Mouse (Mus musculus) megakaryocyte, embryonic 14.5 days (primary cell): Measurements from ENCODE around the gene Faf2. TPM values are rescaled to one million over a fixed set of nuclear protein-coding genes. Genes with fewer than 3 reads are reported as not detected.

Source experiments
- H3K27me3 ChIP-seq: replicated peaks from 2 replicates; pipeline ENCODE3; 2012; ENCODE audit warnings: inconsistent platforms
- H3K36me3 ChIP-seq: replicated peaks from 2 replicates; pipeline ENCODE3; 2012; ENCODE audit warnings: low read length, inconsistent platforms, mixed read lengths
- H3K4me1 ChIP-seq: 2 replicates; pipeline ENCODE4 v1.6.1; 2012; ENCODE audit warnings: inconsistent platforms
- H3K4me3 ChIP-seq: replicated peaks from 2 replicates; pipeline ENCODE3; 2012; ENCODE audit warnings: moderate library complexity, mild to moderate bottlenecking, inconsistent platforms
- H3K9me3 ChIP-seq: 2 replicates; pipeline ENCODE4 v1.6.1; 2012; ENCODE audit warnings: inconsistent platforms
- FLI1 ChIP-seq: IDR thresholded peaks from 2 replicates; pipeline ENCODE4 v1.6.1; 2012; ENCODE audit warnings: low read length, inconsistent platforms, mixed read lengths
- GATA1 ChIP-seq: IDR thresholded peaks from 3 replicates; pipeline ENCODE4 v1.6.1; 2012; ENCODE audit warnings: mixed read lengths, low read length, inconsistent platforms, borderline replicate concordance
- polyA plus RNA-seq: library from polyadenylated mRNA; stranded (reverse); fragments of >175 nt; gene quantifications from 2 replicates; pipeline ENCODE4 v1.2.3, GENCODE M21; 2012; ENCODE audit warnings: low replicate concordance; ENCODE audit not compliant: insufficient read depth

Faf2 gene
- polyA plus RNA-seq, 1 experiment, result 13.9 TPM

DNA sequence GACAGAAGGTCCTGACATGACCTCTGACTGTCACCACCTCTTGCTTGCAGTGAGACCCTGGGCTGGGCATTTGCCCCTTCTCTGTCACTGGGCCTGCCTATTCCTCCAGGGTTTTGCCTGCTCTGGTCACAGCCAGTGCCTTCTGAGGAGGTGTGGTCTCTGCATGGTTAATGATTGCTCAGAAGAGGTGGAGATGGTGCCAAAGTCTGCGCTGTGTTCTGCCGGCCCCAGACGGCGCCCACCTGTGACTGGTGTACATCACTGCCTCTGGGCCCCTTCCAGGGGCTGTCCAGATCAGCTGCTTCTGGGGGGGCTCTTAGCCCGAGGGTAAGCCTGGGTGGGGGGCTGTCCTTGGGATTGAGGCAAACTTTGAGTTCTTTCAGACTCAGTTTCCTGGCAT lies 79.7 kb downstream of the Faf2 start, which contains the start of gene Cdhr2:
Gene Cdhr2, plus strand, starts transcription at position 219 of the 400 bp plus-strand sequence.
- H3K4me1 ChIP-seq, result peaks cover 5% of the 10 kb centered on the region
- H3K9me3 ChIP-seq, result no peaks in the 10 kb centered on the region
- no peaks in the 10 kb centered on the region for H3K36me3 ChIP-seq
- peaks cover 44% of the 10 kb centered on the region for H3K27me3 ChIP-seq
- no peak within 1 kb of the TSS for H3K4me3 ChIP-seq
- TF ChIP-seq GATA1 (no peak), FLI1 (no peak)

DNA sequence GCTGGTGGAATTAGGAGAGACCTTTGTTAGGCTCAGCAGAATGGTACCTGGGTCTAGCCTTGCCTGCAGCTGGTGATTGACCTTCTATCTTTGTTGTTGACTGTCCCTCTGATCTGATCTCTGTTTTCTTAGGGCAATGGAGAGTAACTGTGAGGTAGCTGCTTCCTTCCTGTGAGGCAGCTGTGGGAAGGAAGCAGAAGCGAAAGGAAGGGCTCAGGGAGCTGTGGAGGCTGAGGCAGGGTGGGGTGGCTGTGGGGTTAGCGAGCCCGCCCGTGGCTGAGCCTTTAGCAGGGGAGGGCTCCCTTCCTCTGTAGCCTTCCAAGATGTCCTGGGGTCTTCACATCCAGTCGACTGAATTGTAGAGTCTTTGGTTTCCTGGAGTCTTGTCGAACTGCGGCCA lies 80.9 kb downstream of the Faf2 start:
- H3K36me3 ChIP-seq, result no peaks in the 10 kb centered on the region
- no peak overlapping the region for H3K4me3 ChIP-seq
- TF ChIP-seq FLI1 (no peak), GATA1 (no peak)
- peaks cover 48% of the 10 kb centered on the region for H3K27me3 ChIP-seq
- H3K9me3 ChIP-seq, result no peaks in the 10 kb centered on the region
- H3K4me1 ChIP-seq, result peaks cover 4% of the 10 kb centered on the region; the same call in 1 of the 2 replicates

DNA sequence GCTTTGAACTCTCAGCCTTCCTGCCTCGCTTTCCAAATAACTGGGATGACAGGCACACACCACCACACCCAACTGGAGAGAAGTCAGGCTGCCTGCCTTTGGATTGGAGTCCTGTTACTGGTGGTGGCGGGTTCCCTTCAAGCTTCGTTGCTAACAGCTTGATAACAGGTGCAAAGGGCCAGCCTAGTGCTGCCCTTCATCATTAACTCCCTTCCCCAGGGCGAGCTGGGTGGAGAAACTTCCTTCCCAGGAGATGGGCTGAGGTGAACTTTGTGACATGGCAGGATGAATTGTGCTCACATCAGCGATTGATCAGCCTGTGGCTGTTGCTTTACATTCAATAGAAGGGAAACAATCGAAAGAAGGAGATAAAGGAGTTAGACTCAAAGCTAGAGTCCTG lies 83.3 kb downstream of the Faf2 start:
- no peaks in the 10 kb centered on the region for H3K36me3 ChIP-seq
- peaks cover 48% of the 10 kb centered on the region for H3K27me3 ChIP-seq
- no peak for TF ChIP-seq FLI1
- TF ChIP-seq GATA1, result no peak
- H3K4me3 ChIP-seq, result no peak overlapping the region
- no peaks in the 10 kb centered on the region for H3K9me3 ChIP-seq
- peaks cover 4% of the 10 kb centered on the region; the same call in 1 of the 2 replicates for H3K4me1 ChIP-seq

GRCm38 (mm10) chr13:54710866-54711265 lies 89.3 kb downstream of the Faf2 start:
- H3K4me1 ChIP-seq, result no peaks in the 10 kb centered on the region
- peaks cover 20% of the 10 kb centered on the region for H3K9me3 ChIP-seq
- no peak overlapping the region for H3K4me3 ChIP-seq
- no peaks in the 10 kb centered on the region for H3K36me3 ChIP-seq
- TF ChIP-seq GATA1, result no peak
- TF ChIP-seq FLI1, result no peak
- H3K27me3 ChIP-seq, result peaks cover 34% of the 10 kb centered on the region

Other genes with a start within 250 kb of the Faf2 start
- gene Thoc3, start 152.9 kb upstream of the Faf2 start, polyA plus RNA-seq, result 57.4 and 77.1 TPM in 2 replicates
- 0.06 TPM in 1 of 2 replicates, not detected in the other for gene Simc1, start 118.0 kb upstream of the Faf2 start, polyA plus RNA-seq
- 23.2 and 24.6 TPM in 2 replicates for gene 4833439L19Rik, start 56.3 kb upstream of the Faf2 start, polyA plus RNA-seq
- 11.5 TPM in 1 of 2 replicates, not detected in the other for gene Arl10, start 46.8 kb upstream of the Faf2 start, polyA plus RNA-seq
- gene Nop16, start 31.7 kb upstream of the Faf2 start, polyA plus RNA-seq, result 6.9 and 22.1 TPM in 2 replicates
- 13.6 and 46.2 TPM in 2 replicates for gene Higd2a, start 31.6 kb upstream of the Faf2 start, polyA plus RNA-seq
- 72.4 and 308 TPM in 2 replicates for gene Cltb, start 10.4 kb upstream of the Faf2 start, polyA plus RNA-seq
- gene Rnf44, start 72.1 kb downstream of the Faf2 start, polyA plus RNA-seq, result 132 and 507 TPM in 2 replicates
- not detected in 2 replicates for gene Cdhr2, start 79.7 kb downstream of the Faf2 start, polyA plus RNA-seq
- gene Gprin1, start 128.1 kb downstream of the Faf2 start, polyA plus RNA-seq, result not detected in 2 replicates
- 0.62 TPM in 1 of 2 replicates, not detected in the other for gene Sncb, start 144.8 kb downstream of the Faf2 start, polyA plus RNA-seq
- gene Eif4e1b, start 162.2 kb downstream of the Faf2 start, polyA plus RNA-seq, result not detected in 2 replicates
- gene Tspan17, start 167.6 kb downstream of the Faf2 start, polyA plus RNA-seq, result 4.5 and 8.0 TPM in 2 replicates